Mouse (Mus musculus) E14TG2a.4 (cell line): Measurements from ENCODE around the gene Mroh2a.

Experiments used
- CTCF ChIP-seq: conservative IDR thresholded peaks from 2 replicates; pipeline ENCODE4 v1.5.1; 2014; ENCODE audit warnings: low read length
- NANOG ChIP-seq: IDR thresholded peaks from 2 replicates; pipeline ENCODE4 v1.6.1; 2014; ENCODE audit warnings: borderline replicate concordance, low read length, mixed read lengths
- POU5F1 ChIP-seq: IDR thresholded peaks from 2 replicates; pipeline ENCODE4 v1.6.1; 2014; ENCODE audit warnings: low read length, borderline replicate concordance

DNA sequence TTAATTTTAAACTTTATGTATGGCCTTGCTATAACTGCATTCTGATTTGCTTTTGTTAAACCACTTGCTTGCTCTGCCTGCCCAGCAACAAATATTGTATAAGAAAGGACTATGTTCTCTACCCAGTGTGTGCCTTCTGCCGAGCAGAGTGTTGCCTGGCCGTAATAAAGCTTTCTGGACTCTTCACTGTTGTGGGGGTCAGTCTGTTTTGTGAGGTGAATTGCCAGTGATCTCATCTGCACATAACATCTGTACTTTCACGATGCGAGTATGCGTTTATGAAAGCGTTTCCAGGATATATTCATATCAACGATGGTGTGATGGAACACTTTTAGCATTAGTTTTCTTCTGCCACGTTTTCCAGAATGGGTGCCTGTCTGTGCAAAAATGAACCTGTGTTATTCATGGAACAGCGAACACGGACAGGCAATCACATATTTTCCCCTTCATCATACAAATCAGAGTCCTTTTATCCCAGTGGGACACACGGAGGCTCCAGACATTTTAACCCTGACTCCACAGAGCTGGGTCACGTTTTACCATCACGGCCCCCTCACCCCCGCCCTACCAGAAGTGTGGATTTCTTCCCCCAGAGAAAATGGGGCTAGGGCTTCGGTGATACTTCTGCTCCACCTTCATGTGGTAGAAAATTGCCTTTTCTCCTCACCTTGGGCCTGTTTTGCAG, 53.4 kb downstream of the Mroh2a start:
- TF ChIP-seq CTCF (no peak), NANOG (no peak), POU5F1 (no peak)
